Mouse (Mus musculus): ENCODE measurements around the gene Snx8. TPM values are rescaled to one million over a fixed set of nuclear protein-coding genes. Genes with fewer than 3 reads are reported as not detected.

The Snx8 gene
- polyA plus RNA-seq, 1 experiment from 2014 or later, result 10.7 TPM

GRCm38 (mm10) chr5:140389647-140390046, 585 bp upstream of the Snx8 start:
- H3K4me3 ChIP-seq (ENCODE audit: low read depth, low read length), result peak overlapping the region; percentile 80
- H3K4me2 ChIP-seq, result peak overlapping the region; percentile 72
- H3K9me3 ChIP-seq (ENCODE audit: control insufficient read depth, low read length), result no peaks in the 10 kb centered on the region
- H3K9ac ChIP-seq (ENCODE audit: low read depth, low read length), result peak overlapping the region; percentile 62; the same call in 1 of the 2 replicates
- DNase-seq (ENCODE audit: low spot score) (no peak), ATAC-seq (replicated peaks; ENCODE audit: low FRiP score) (no peak)
- H3K36me3 ChIP-seq (ENCODE audit: control insufficient read depth, insufficient read depth, low read length), result no peaks in the 10 kb centered on the region
- no peaks in the 10 kb centered on the region for H3K27me3 ChIP-seq (replicated peaks; ENCODE audit: control insufficient read depth, insufficient read depth, low read length)
- H3K27ac ChIP-seq (ENCODE audit: low read depth, low read length), result no peak overlapping the region
- peaks cover 13% of the 10 kb centered on the region; the same call in 1 of the 2 replicates for H3K4me1 ChIP-seq (replicated peaks; ENCODE audit: control insufficient read depth, insufficient read depth, low read length)
- 59% methylated on average over 3 of the region's 3 CpGs for WGBS

GRCm38 (mm10) chr5:140387816-140388510, 1.1 kb downstream of the Snx8 start:
- no peak for ATAC-seq (replicated peaks; ENCODE audit: low FRiP score)
- DNase-seq (ENCODE audit: low spot score), result no peak
- Histone ChIP-seq H3K27me3 (replicated peaks; ENCODE audit: control insufficient read depth, insufficient read depth, low read length) (no peaks in the 10 kb centered on the region), H3K36me3 (ENCODE audit: control insufficient read depth, insufficient read depth, low read length) (no peaks in the 10 kb centered on the region), H3K9me3 (ENCODE audit: control insufficient read depth, low read length) (no peaks in the 10 kb centered on the region), H3K27ac (ENCODE audit: low read depth, low read length) (no peak overlapping the region), H3K4me1 (replicated peaks; ENCODE audit: control insufficient read depth, insufficient read depth, low read length) (peaks cover 23% of the 10 kb centered on the region), H3K4me2 (peak overlapping the region; percentile 72), H3K9ac (ENCODE audit: low read depth, low read length) (peak overlapping the region; percentile 62), H3K4me3 (ENCODE audit: low read depth, low read length) (peak overlapping the region; percentile 80)
- WGBS, result 63% methylated on average over 12 of the region's 12 CpGs

GRCm38 (mm10) chr5:140387236-140387635, 1.8 kb downstream of the Snx8 start:
- H3K4me1 ChIP-seq (replicated peaks; ENCODE audit: control insufficient read depth, insufficient read depth, low read length), result peaks cover 25% of the 10 kb centered on the region
- no peaks in the 10 kb centered on the region for H3K9me3 ChIP-seq (ENCODE audit: control insufficient read depth, low read length)
- no peak overlapping the region for H3K27ac ChIP-seq (ENCODE audit: low read depth, low read length)
- no peaks in the 10 kb centered on the region for H3K27me3 ChIP-seq (replicated peaks; ENCODE audit: control insufficient read depth, insufficient read depth, low read length)
- 87% methylated on average over 7 of the region's 7 CpGs for WGBS
- no peaks in the 10 kb centered on the region for H3K36me3 ChIP-seq (ENCODE audit: control insufficient read depth, insufficient read depth, low read length)
- ATAC-seq (replicated peaks; ENCODE audit: low FRiP score), result no peak
- H3K9ac ChIP-seq (ENCODE audit: low read depth, low read length), result no peak overlapping the region
- H3K4me3 ChIP-seq (ENCODE audit: low read depth, low read length), result no peak overlapping the region
- peak overlapping the region; percentile 72 for H3K4me2 ChIP-seq
- no peak for DNase-seq (ENCODE audit: low spot score)

- H3K4me2 ChIP-seq, result no peak overlapping the region
- H3K4me3 ChIP-seq (ENCODE audit: low read depth, low read length), result no peak overlapping the region
- DNase-seq (ENCODE audit: low spot score), result no peak
- WGBS, result 93% methylated on average over 1 of the region's 1 CpGs
- no peak for ATAC-seq (replicated peaks; ENCODE audit: low FRiP score)
- H3K27me3 ChIP-seq (replicated peaks; ENCODE audit: control insufficient read depth, insufficient read depth, low read length), result no peaks in the 10 kb centered on the region
- H3K27ac ChIP-seq (ENCODE audit: low read depth, low read length), result no peak overlapping the region
- H3K9ac ChIP-seq (ENCODE audit: low read depth, low read length), result no peak overlapping the region
- H3K4me1 ChIP-seq (replicated peaks; ENCODE audit: control insufficient read depth, insufficient read depth, low read length), result peaks cover 22% of the 10 kb centered on the region
- H3K9me3 ChIP-seq (ENCODE audit: control insufficient read depth, low read length), result no peaks in the 10 kb centered on the region
- no peaks in the 10 kb centered on the region; the same call in 1 of the 2 replicates for H3K36me3 ChIP-seq (ENCODE audit: control insufficient read depth, insufficient read depth, low read length)
Observed at GRCm38 (mm10) chr5:140384462-140384861, 4.6 kb downstream of the Snx8 start.

- Histone ChIP-seq H3K27ac (ENCODE audit: low read depth, low read length) (no peak overlapping the region), H3K4me2 (no peak overlapping the region), H3K4me1 (replicated peaks; ENCODE audit: control insufficient read depth, insufficient read depth, low read length) (peaks cover 20% of the 10 kb centered on the region), H3K4me3 (ENCODE audit: low read depth, low read length) (no peak overlapping the region), H3K36me3 (ENCODE audit: control insufficient read depth, insufficient read depth, low read length) (no peaks in the 10 kb centered on the region; the same call in 1 of the 2 replicates), H3K9me3 (ENCODE audit: control insufficient read depth, low read length) (no peaks in the 10 kb centered on the region), H3K27me3 (replicated peaks; ENCODE audit: control insufficient read depth, insufficient read depth, low read length) (no peaks in the 10 kb centered on the region), H3K9ac (ENCODE audit: low read depth, low read length) (no peak overlapping the region)
- ATAC-seq (replicated peaks; ENCODE audit: low FRiP score) (0 out of 2 replicates have a peak, but pooled peaks have one; percentile 33), DNase-seq (ENCODE audit: low spot score) (no peak)
- WGBS, result 43% methylated on average over 7 of the region's 7 CpGs
Observed at GRCm38 (mm10) chr5:140383559-140383958, 5.5 kb downstream of the Snx8 start.

GRCm38 (mm10) chr5:140382688-140383087, 6.4 kb downstream of the Snx8 start:
- DNase-seq (ENCODE audit: low spot score), result no peak
- H3K4me2 ChIP-seq, result no peak overlapping the region
- H3K9ac ChIP-seq (ENCODE audit: low read depth, low read length), result no peak overlapping the region
- WGBS, result 78% methylated on average over 6 of the region's 6 CpGs
- no peaks in the 10 kb centered on the region for H3K9me3 ChIP-seq (ENCODE audit: control insufficient read depth, low read length)
- peaks cover 15% of the 10 kb centered on the region for H3K4me1 ChIP-seq (replicated peaks; ENCODE audit: control insufficient read depth, insufficient read depth, low read length)
- H3K4me3 ChIP-seq (ENCODE audit: low read depth, low read length), result no peak overlapping the region
- no peak overlapping the region for H3K27ac ChIP-seq (ENCODE audit: low read depth, low read length)
- H3K36me3 ChIP-seq (ENCODE audit: control insufficient read depth, insufficient read depth, low read length), result no peaks in the 10 kb centered on the region; the same call in 1 of the 2 replicates
- H3K27me3 ChIP-seq (replicated peaks; ENCODE audit: control insufficient read depth, insufficient read depth, low read length), result no peaks in the 10 kb centered on the region
- no peak for ATAC-seq (replicated peaks; ENCODE audit: low FRiP score)

- peaks cover 12% of the 10 kb centered on the region for H3K4me1 ChIP-seq (replicated peaks; ENCODE audit: control insufficient read depth, insufficient read depth, low read length)
- no peak overlapping the region for H3K27ac ChIP-seq (ENCODE audit: low read depth, low read length)
- H3K36me3 ChIP-seq (ENCODE audit: control insufficient read depth, insufficient read depth, low read length), result no peaks in the 10 kb centered on the region; the same call in 1 of the 2 replicates
- H3K4me3 ChIP-seq (ENCODE audit: low read depth, low read length), result no peak overlapping the region
- 83% methylated on average over 7 of the region's 7 CpGs for WGBS
- no peak for DNase-seq (ENCODE audit: low spot score)
- H3K9me3 ChIP-seq (ENCODE audit: control insufficient read depth, low read length), result no peaks in the 10 kb centered on the region
- ATAC-seq (replicated peaks; ENCODE audit: low FRiP score), result no peak
- no peaks in the 10 kb centered on the region for H3K27me3 ChIP-seq (replicated peaks; ENCODE audit: control insufficient read depth, insufficient read depth, low read length)
- H3K4me2 ChIP-seq, result no peak overlapping the region
- no peak overlapping the region for H3K9ac ChIP-seq (ENCODE audit: low read depth, low read length)
Observed at GRCm38 (mm10) chr5:140381156-140381555, 7.9 kb downstream of the Snx8 start.

GRCm38 (mm10) chr5:140379299-140379698, 9.8 kb downstream of the Snx8 start:
- Histone ChIP-seq H3K27me3 (replicated peaks; ENCODE audit: control insufficient read depth, insufficient read depth, low read length) (no peaks in the 10 kb centered on the region), H3K4me3 (ENCODE audit: low read depth, low read length) (no peak overlapping the region), H3K36me3 (ENCODE audit: control insufficient read depth, insufficient read depth, low read length) (no peaks in the 10 kb centered on the region; the same call in 1 of the 2 replicates), H3K27ac (ENCODE audit: low read depth, low read length) (no peak overlapping the region), H3K9me3 (ENCODE audit: control insufficient read depth, low read length) (no peaks in the 10 kb centered on the region), H3K4me1 (replicated peaks; ENCODE audit: control insufficient read depth, insufficient read depth, low read length) (peaks cover 8% of the 10 kb centered on the region), H3K4me2 (no peak overlapping the region), H3K9ac (ENCODE audit: low read depth, low read length) (no peak overlapping the region)
- no peak for DNase-seq (ENCODE audit: low spot score)
- WGBS, result 47% methylated on average over 6 of the region's 6 CpGs
- ATAC-seq (replicated peaks; ENCODE audit: low FRiP score), result no peak

Measured in liver, embryonic 11.5 days (tissue).